Mouse (Mus musculus) neural tube, embryonic 11.5 days (tissue): ENCODE results near the gene Trip12. TPM values are rescaled to one million over a fixed set of nuclear protein-coding genes. Genes with fewer than 3 reads are reported as not detected.

ENCODE experiments used
- ATAC-seq: fragments of 200-750 bp; cut with Nextera tagmentation; 2 replicates; pipeline ENCODE4 v1.8.0; 2017; ENCODE audit warnings: moderate number of reproducible peaks, mild to moderate bottlenecking, moderate TSS enrichment, moderate library complexity; ENCODE audit not compliant: insufficient read depth, low FRiP score, low TSS enrichment
- DNase-seq: peaks from one replicate; pipeline ENCODE4 v3.0.0-alpha.2; 2015; ENCODE audit warnings: low spot score
- H3K27ac ChIP-seq: fragments of 300-500 bp; sonication (generic); 2 replicates; pipeline ENCODE4 v1.5.1; 2014; ENCODE audit warnings: low read depth, mild to moderate bottlenecking, low read length
- H3K27me3 ChIP-seq: fragments of 300-500 bp; sonication (generic); 2 replicates; pipeline ENCODE4 v1.6.1; 2014; ENCODE audit warnings: mild to moderate bottlenecking, low read length, mixed read lengths; ENCODE audit not compliant: control insufficient read depth, insufficient read depth
- H3K36me3 ChIP-seq: fragments of 300-500 bp; sonication (generic); 2 replicates; pipeline ENCODE4 v1.6.1; 2014; ENCODE audit warnings: mild to moderate bottlenecking, low read length, moderate library complexity, mixed read lengths; ENCODE audit not compliant: control insufficient read depth, insufficient read depth
- H3K4me1 ChIP-seq: fragments of 300-500 bp; sonication (generic); 2 replicates; pipeline ENCODE4 v1.6.1; 2014; ENCODE audit warnings: low read length, mixed read lengths; ENCODE audit not compliant: control insufficient read depth, insufficient read depth
- H3K4me2 ChIP-seq: fragments of 300-500 bp; sonication (generic); 2 replicates; pipeline ENCODE4 v1.6.1; 2014; ENCODE audit warnings: low read depth, mild to moderate bottlenecking, moderate library complexity
- H3K4me3 ChIP-seq: fragments of 300-500 bp; sonication (generic); 2 replicates; pipeline ENCODE4 v1.5.1; 2014; ENCODE audit warnings: low read depth, low read length
- H3K9ac ChIP-seq: fragments of 300-500 bp; sonication (generic); 2 replicates; pipeline ENCODE4 v1.6.1; 2014; ENCODE audit warnings: mild to moderate bottlenecking, low read length
- H3K9me3 ChIP-seq: fragments of 300-500 bp; sonication (generic); 2 replicates; pipeline ENCODE4 v1.6.1; 2016; ENCODE audit warnings: low read length; ENCODE audit not compliant: control insufficient read depth
- WGBS: fragments of 180-500 bp; shearing (Covaris S2); extraction: QIAGEN DNeasy Blood & Tissue Kit; methylation state at CpG from one replicate; pipeline ENCODE4 v1.1.7; 2014; 5-methylcytosine and 5-hydroxymethylcytosine counted together
- polyA plus RNA-seq: library from polyadenylated mRNA; unstranded; fragments of >200 nt; fragmentation: Nextera tagmentation; extraction: Ambion mirVana; gene quantifications from 2 replicates; pipeline ENCODE4 v1.2.1, GENCODE M21; 2014

Trip12 gene
- polyA plus RNA-seq, result 89.0 and 97.6 TPM in 2 replicates

- peak within 1 kb of the TSS; percentile 95 for H3K4me3 ChIP-seq
- H3K36me3 ChIP-seq, result no peaks in the 10 kb centered on the region
- H3K27me3 ChIP-seq, result no peaks in the 10 kb centered on the region
- H3K9ac ChIP-seq, result peak within 1 kb of the TSS; percentile 95
- no peak for DNase-seq
- ATAC-seq, result peak; percentile 40
- H3K4me2 ChIP-seq, result peak within 1 kb of the TSS; percentile 67
- H3K4me1 ChIP-seq, result no peaks in the 10 kb centered on the region
- under 1% methylated on average over 39 of the region's 39 CpGs for WGBS
- H3K27ac ChIP-seq, result peak within 1 kb of the TSS; percentile 93
- no peaks in the 10 kb centered on the region for H3K9me3 ChIP-seq
These were observed at the start of gene Trip12 for GRCm38 (mm10) chr1:84840018-84840664. Gene Trip12, minus strand, starts transcription at chr1:84840516.

GRCm38 (mm10) chr1:84890005-84890393 is 49.7 kb upstream of the Trip12 start:
- H3K9ac ChIP-seq, result no peak overlapping the region; the same call in 1 of the 2 replicates
- H3K27me3 ChIP-seq, result no peaks in the 10 kb centered on the region
- no peak overlapping the region for H3K27ac ChIP-seq
- WGBS, result 33% methylated on average over 7 of the region's 7 CpGs
- DNase-seq (peak; percentile 57), ATAC-seq (peak; percentile 87)
- H3K4me1 ChIP-seq, result 0 out of 2 replicates have a peak, but pooled peaks cover 3% of the 10 kb centered on the region
- no peaks in the 10 kb centered on the region for H3K36me3 ChIP-seq
- H3K4me3 ChIP-seq, result no peak overlapping the region
- H3K4me2 ChIP-seq, result 0 out of 2 replicates have a peak overlapping the region, but pooled peaks have one; percentile 2
- no peaks in the 10 kb centered on the region for H3K9me3 ChIP-seq

GRCm38 (mm10) chr1:84889330-84890004 is 49.2 kb upstream of the Trip12 start:
- WGBS, result 65% methylated on average over 8 of the region's 8 CpGs
- Histone ChIP-seq H3K9ac (no peak overlapping the region; the same call in 1 of the 2 replicates), H3K27me3 (no peaks in the 10 kb centered on the region), H3K9me3 (no peaks in the 10 kb centered on the region), H3K36me3 (no peaks in the 10 kb centered on the region), H3K4me1 (0 out of 2 replicates have a peak, but pooled peaks cover 3% of the 10 kb centered on the region), H3K4me2 (0 out of 2 replicates have a peak overlapping the region, but pooled peaks have one; percentile 2), H3K27ac (peak overlapping the region; percentile 36; the same call in 1 of the 2 replicates), H3K4me3 (no peak overlapping the region)
- ATAC-seq (peak; percentile 27; the same call in 1 of the 2 replicates), DNase-seq (peak; percentile 24)

GRCm38 (mm10) chr1:84885921-84886320 is 45.6 kb upstream of the Trip12 start:
- no peaks in the 10 kb centered on the region for H3K36me3 ChIP-seq
- H3K9ac ChIP-seq, result no peak overlapping the region
- no peaks in the 10 kb centered on the region for H3K9me3 ChIP-seq
- no peaks in the 10 kb centered on the region for H3K27me3 ChIP-seq
- no peak overlapping the region for H3K4me3 ChIP-seq
- no peak overlapping the region for H3K27ac ChIP-seq
- 87% methylated on average over 6 of the region's 6 CpGs for WGBS
- DNase-seq, result no peak
- H3K4me2 ChIP-seq, result no peak overlapping the region
- no peak for ATAC-seq
- 0 out of 2 replicates have a peak, but pooled peaks cover 3% of the 10 kb centered on the region for H3K4me1 ChIP-seq

GRCm38 (mm10) chr1:84885174-84885573 is 44.9 kb upstream of the Trip12 start:
- no peak overlapping the region for H3K9ac ChIP-seq
- H3K4me2 ChIP-seq, result no peak overlapping the region
- 0 out of 2 replicates have a peak, but pooled peaks cover 3% of the 10 kb centered on the region for H3K4me1 ChIP-seq
- ATAC-seq (no peak), DNase-seq (no peak)
- no peaks in the 10 kb centered on the region for H3K27me3 ChIP-seq
- H3K27ac ChIP-seq, result no peak overlapping the region
- H3K4me3 ChIP-seq, result no peak overlapping the region
- WGBS, result 82% methylated on average over 3 of the region's 3 CpGs
- H3K9me3 ChIP-seq, result no peaks in the 10 kb centered on the region
- H3K36me3 ChIP-seq, result no peaks in the 10 kb centered on the region

- Histone ChIP-seq H3K36me3 (no peaks in the 10 kb centered on the region), H3K27ac (no peak overlapping the region), H3K9ac (no peak overlapping the region), H3K27me3 (no peaks in the 10 kb centered on the region), H3K4me3 (no peak overlapping the region), H3K9me3 (no peaks in the 10 kb centered on the region), H3K4me1 (no peaks in the 10 kb centered on the region), H3K4me2 (no peak overlapping the region)
- 77% methylated on average over 4 of the region's 4 CpGs for WGBS
- no peak for ATAC-seq
- DNase-seq, result no peak
These were observed 43.6 kb upstream of the Trip12 start for GRCm38 (mm10) chr1:84883889-84884288.

- ATAC-seq (no peak), DNase-seq (no peak)
- no peak overlapping the region for H3K9ac ChIP-seq
- no peaks in the 10 kb centered on the region for H3K9me3 ChIP-seq
- no peak overlapping the region for H3K27ac ChIP-seq
- H3K4me3 ChIP-seq, result no peak overlapping the region
- H3K4me2 ChIP-seq, result no peak overlapping the region
- no peaks in the 10 kb centered on the region for H3K36me3 ChIP-seq
- no peaks in the 10 kb centered on the region for H3K4me1 ChIP-seq
- WGBS, result 91% methylated on average over 4 of the region's 4 CpGs
- H3K27me3 ChIP-seq, result no peaks in the 10 kb centered on the region
These were observed 42.6 kb upstream of the Trip12 start for GRCm38 (mm10) chr1:84882937-84883336.

GRCm38 (mm10) chr1:84882066-84882532 is 41.8 kb upstream of the Trip12 start:
- 24% methylated on average over 2 of the region's 2 CpGs for WGBS
- ATAC-seq (no peak), DNase-seq (no peak)
- H3K4me2 ChIP-seq, result no peak overlapping the region
- H3K27me3 ChIP-seq, result no peaks in the 10 kb centered on the region
- no peaks in the 10 kb centered on the region for H3K9me3 ChIP-seq
- no peak overlapping the region for H3K9ac ChIP-seq
- no peak overlapping the region for H3K4me3 ChIP-seq
- no peaks in the 10 kb centered on the region for H3K4me1 ChIP-seq
- H3K36me3 ChIP-seq, result no peaks in the 10 kb centered on the region
- H3K27ac ChIP-seq, result no peak overlapping the region
